Mouse (Mus musculus): ENCODE results near the gene Ptpn6. TPM values are rescaled to one million over a fixed set of nuclear protein-coding genes. Genes with fewer than 3 reads are reported as not detected.

Gene Ptpn6
- 373 TPM for polyA plus RNA-seq (2017; shearing (Covaris generic))

DNA sequence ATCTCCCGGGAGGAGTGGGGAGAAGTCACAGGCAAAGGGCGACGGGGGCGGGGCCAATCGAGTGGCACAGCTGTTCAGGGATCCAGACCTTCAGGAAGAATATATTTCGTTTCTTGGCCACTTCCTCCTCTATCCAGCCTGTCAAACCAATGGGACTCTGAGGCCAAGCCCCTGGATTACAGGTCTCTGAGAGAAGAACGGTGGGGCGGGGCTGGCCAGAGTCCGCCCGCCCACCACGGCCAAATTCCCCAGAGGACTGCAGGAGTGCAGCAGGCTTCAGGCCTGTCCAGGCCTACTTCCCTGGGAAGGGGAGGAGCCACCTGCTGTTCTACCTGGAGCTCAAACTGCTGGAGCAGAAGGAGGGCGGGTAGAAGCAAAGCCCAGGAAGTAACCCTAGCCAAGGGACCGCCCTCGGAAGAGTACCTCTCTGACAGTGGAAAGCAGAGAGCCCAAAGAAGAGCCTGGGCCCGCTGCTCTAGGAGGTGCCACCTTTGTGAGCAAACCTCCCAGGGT, at the start of gene Ptpn6:
Ptpn6 (minus strand) TSS at position 204 of the 513 bp plus-strand sequence.

DNA sequence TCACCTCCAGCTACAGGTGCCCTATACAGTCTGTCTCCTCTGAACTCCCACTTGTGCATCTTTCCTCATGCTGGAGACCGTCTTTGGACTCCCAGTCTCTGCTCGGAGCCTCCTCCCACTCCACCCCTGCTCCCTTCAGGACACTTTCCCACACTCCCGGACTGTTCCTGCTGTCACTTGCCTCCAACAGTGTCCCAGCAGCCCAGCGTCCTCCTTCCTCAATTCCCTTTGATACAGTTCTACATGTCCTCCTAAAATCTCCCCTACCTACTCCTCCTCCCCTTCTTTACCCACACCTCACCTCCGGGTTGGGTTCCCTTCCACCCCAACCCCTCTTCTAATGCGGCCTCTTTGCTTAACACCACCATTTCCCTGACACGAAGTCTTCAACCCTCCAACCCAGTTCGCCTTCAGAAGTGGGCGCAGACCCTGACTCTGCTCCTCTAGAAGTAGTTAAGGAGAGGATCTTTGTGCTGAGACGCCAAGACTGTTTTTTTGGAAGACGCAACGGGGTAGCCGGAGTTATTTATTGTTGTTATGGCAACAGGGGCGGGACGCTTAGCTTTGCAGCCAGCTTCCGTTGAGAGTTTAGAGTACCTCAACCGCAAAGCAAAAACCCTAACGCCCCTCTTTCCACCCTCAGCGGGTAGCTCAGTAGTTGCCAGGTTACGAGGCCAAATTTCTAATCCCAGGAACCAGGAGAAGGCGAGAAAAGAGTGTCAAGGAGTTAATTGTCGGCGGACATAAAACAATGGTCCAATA, 40.9 kb upstream of the Ptpn6 start, which contains the start of gene Lrrc23:
Lrrc23 (minus strand) TSS at position 506 of the 762 bp plus-strand sequence.

DNA sequence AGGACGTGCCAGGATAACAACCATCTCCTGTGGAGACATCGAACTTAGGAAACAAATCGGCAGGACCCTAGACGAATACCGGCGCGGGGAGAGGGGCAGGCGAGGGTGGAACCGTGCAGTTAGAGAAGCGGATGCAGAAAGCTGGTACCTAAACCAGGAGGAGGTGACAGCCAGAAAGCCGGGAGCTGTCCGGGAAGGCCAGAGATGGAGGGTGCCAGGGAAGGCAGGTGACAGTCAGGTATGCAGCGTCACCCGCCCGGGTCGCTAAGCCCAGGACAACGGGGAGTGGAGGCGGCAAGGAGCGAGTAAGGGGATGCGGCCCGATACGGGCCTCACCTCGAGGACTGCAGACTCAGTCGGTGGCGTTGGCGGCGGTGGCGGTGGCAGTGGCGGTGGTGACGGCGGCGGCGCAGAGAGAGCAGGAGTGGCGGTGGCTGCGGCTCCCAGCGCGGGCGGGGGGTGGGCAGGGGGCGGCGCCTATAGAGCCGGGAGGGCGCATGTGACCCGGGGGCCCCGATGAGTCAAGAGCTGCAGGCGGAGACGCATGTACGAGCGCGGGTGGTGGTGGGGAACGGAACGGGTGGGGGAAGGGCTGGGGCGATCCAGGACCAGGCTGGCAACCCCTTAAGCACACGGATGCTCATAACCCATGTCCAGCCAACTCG, 30.7 kb upstream of the Ptpn6 start, which contains the start of gene Eno2:
Eno2 (minus strand) TSS at position 573 of the 665 bp plus-strand sequence.

DNA sequence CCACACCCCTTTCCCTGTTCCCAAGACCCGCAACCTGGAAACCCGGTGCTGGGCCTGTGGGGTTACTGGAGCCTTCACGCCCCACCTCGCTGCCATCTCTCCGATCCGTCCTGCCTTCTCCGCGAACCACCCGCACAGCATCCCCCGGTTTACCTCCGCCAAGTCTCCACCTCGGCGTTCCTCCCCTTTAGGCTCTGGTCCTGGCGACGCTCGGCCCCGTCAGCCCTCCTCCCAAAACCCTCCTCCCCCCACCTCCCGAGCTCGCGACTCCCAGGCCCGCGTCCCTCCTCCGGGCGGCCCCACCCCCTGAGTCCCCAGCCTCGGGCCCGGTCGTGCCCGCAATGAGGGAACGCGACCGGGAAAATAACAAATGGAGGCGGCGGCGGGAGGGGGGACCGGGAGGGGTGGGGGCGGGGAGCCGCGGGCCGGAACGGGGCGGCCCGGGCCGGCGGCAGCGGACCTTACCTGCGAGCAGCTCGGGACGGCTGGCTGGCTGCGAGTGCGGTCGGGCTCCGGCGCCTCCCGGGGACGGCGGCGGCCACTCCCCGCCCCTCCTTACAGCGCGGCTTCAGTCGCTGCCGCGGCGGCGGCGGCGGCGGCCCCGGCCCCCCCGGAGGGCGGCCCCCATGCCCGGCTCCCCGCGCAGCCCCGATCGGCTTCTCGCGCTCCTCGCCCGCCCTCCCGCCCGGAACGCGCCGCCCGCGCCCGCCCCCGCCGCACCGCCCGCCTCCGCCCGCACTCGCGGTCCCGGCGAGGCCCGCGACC, 17.5 kb upstream of the Ptpn6 start, which contains the start of the genes Gm45234 and Atn1:
Gm45234 (minus strand) TSS at position 191 of the 765 bp plus-strand sequence.
Atn1 (minus strand) TSS at position 694 of the 765 bp plus-strand sequence.

DNA sequence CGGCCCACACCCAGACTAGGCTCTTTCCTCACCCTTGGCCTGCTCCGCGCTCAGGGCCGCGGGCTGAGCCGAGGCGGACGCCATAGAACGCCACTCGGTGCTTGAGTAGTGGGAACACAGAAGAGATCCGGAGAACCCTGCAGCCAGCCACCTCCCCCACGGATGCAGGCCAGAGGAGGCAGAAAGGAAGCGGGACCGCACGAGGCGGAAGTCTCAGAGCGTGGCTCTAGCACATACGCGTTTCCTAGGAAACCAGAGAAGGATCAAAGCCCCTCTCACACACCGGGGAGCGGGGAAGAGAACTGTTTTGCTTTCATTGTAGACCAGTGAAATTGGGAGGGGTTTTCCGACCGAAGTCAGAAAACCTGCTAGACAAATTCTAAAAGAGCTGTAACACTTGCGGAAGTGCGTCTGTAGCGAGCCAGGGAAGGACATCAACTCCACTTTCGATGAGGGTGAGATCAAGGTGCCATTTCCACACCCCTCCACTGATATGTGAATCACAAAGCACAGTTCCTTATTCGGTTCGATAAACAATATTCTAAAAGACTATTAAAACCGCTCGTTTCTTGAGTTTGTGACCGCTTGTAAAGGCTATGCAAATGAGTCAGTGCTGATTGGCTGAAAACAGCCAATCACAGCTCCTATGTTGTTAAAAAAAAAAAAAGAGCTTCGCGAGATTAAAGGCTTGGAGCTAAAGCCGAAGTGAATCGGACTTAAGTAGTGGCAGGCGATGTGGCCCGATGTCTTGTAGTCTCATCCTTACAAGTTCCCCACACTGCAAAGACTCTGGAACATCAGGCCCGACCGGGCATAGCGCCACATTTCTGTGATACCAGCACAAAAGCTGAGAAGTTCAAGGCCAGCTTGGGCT, 2.6 kb upstream of the Ptpn6 start, which contains the start of gene Grcc10:
Grcc10 (minus strand) TSS at position 487 of the 874 bp plus-strand sequence.

DNA sequence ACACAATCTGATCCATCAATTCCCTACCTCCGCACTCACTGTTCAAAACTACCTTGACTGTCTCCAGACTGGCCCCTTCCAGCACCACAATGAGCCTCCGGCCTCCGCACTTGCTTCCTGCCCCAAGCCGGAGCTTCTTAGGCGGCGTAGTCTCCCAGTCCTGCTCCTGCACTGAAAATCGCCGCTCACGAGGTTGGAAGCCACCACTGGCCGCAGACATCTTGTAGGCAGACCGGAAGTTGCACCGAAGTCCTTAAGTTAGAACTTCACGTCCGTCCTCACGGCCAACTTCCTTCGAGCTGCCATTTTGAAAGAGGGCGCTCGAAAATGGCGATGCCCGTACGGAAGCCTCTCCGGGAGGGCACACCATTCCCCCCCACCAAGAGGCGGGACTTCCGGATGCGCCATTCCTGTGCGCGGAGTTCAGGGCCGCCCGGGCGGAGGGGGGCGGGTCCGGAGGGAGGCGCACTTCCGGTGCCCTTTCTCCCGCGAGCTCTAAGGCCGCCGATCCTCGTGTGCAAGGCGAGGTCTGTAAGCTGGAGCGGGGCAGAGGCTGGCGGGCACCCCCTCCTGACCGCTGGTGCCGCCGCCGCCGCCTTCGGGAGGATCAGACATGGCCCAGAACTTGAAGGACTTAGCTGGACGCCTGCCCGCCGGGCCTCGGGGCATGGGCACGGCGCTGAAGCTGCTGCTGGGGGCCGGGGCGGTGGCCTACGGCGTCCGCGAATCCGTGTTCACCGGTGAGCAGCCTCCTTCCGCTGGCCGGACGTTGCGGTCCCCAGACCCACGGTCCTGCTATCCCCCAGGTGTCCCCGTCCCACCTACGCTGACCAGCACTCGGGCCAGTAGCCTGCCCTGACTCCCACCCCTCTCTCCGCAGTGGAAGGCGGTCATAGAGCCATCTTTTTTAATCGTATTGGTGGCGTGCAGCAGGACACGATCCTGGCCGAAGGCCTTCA, 26.4 kb downstream of the Ptpn6 start, which contains the start of the genes Emg1 and Phb2:
Emg1 (minus strand) TSS at position 355 of the 959 bp plus-strand sequence.
Phb2 (plus strand) TSS at position 513 of the 959 bp plus-strand sequence.

Other genes starting within 250 kb of the Ptpn6 start
- gene C1rl, start 245.6 kb downstream of the Ptpn6 start, polyA plus RNA-seq (2017; shearing (Covaris generic)) = not detected
- 0.20 TPM for gene C1ra, start 226.3 kb downstream of the Ptpn6 start, polyA plus RNA-seq (2017; shearing (Covaris generic))
- not detected for gene C1s1, start 196.4 kb downstream of the Ptpn6 start, polyA plus RNA-seq (2017; shearing (Covaris generic))
- gene C1rb, start 168.4 kb downstream of the Ptpn6 start, polyA plus RNA-seq (2017; shearing (Covaris generic)) = not detected
- not detected for gene C1s2, start 102.6 kb downstream of the Ptpn6 start, polyA plus RNA-seq (2017; shearing (Covaris generic))
- gene Lpcat3, start 75.7 kb downstream of the Ptpn6 start, polyA plus RNA-seq (2017; shearing (Covaris generic)) = 58.7 TPM
- 302 TPM for gene Emg1, start 26.5 kb downstream of the Ptpn6 start, polyA plus RNA-seq (2017; shearing (Covaris generic))
- gene Phb2, start 26.4 kb downstream of the Ptpn6 start, polyA plus RNA-seq (2017; shearing (Covaris generic)) = 191 TPM
- gene Grcc10, start 2.7 kb upstream of the Ptpn6 start, polyA plus RNA-seq (2017; shearing (Covaris generic)) = 536 TPM
- 0.12 TPM for gene Gm45234, start 17.3 kb upstream of the Ptpn6 start, polyA plus RNA-seq (2017; shearing (Covaris generic))
- gene Atn1, start 17.8 kb upstream of the Ptpn6 start, polyA plus RNA-seq (2017; shearing (Covaris generic)) = 2.2 TPM
- 8.9 TPM for gene Eno2, start 31.0 kb upstream of the Ptpn6 start, polyA plus RNA-seq (2017; shearing (Covaris generic))
- gene Lrrc23, start 41.0 kb upstream of the Ptpn6 start, polyA plus RNA-seq (2017; shearing (Covaris generic)) = 2.3 TPM
- gene Spsb2, start 69.9 kb upstream of the Ptpn6 start, polyA plus RNA-seq (2017; shearing (Covaris generic)) = 8.0 TPM
- 179 TPM for gene Tpi1, start 75.6 kb upstream of the Ptpn6 start, polyA plus RNA-seq (2017; shearing (Covaris generic))
- gene Usp5, start 90.8 kb upstream of the Ptpn6 start, polyA plus RNA-seq (2017; shearing (Covaris generic)) = 125 TPM
- 11.7 TPM for gene Cdca3, start 90.8 kb upstream of the Ptpn6 start, polyA plus RNA-seq (2017; shearing (Covaris generic))
- gene Gnb3, start 101.6 kb upstream of the Ptpn6 start, polyA plus RNA-seq (2017; shearing (Covaris generic)) = not detected
- gene P3h3, start 119.0 kb upstream of the Ptpn6 start, polyA plus RNA-seq (2017; shearing (Covaris generic)) = not detected
- gene Gpr162, start 125.3 kb upstream of the Ptpn6 start, polyA plus RNA-seq (2017; shearing (Covaris generic)) = 0.20 TPM
- gene Cd4, start 149.5 kb upstream of the Ptpn6 start, polyA plus RNA-seq (2017; shearing (Covaris generic)) = 296 TPM
- 4.6 TPM for gene Lag3, start 173.0 kb upstream of the Ptpn6 start, polyA plus RNA-seq (2017; shearing (Covaris generic))
- gene Ptms, start 181.4 kb upstream of the Ptpn6 start, polyA plus RNA-seq (2017; shearing (Covaris generic)) = 14.2 TPM
- 160 TPM for gene Mlf2, start 192.7 kb upstream of the Ptpn6 start, polyA plus RNA-seq (2017; shearing (Covaris generic))
- gene Cops7a, start 226.8 kb upstream of the Ptpn6 start, polyA plus RNA-seq (2017; shearing (Covaris generic)) = 91.9 TPM